Mouse (Mus musculus) CD4-positive, CD25-positive, alpha-beta regulatory T cell, adult 9 weeks (primary cell): Measurements from ENCODE around the gene Olfr527. TPM values are rescaled to one million over a fixed set of nuclear protein-coding genes. Genes with fewer than 3 reads are reported as not detected.

Source experiments
- polyA plus RNA-seq: library from polyadenylated mRNA; unstranded; fragments of 100-300 nt; shearing (Covaris generic); gene quantifications from one replicate; pipeline ENCODE4 v1.2.1, GENCODE M21; 2017

The Olfr527 gene
- not detected for polyA plus RNA-seq

DNA sequence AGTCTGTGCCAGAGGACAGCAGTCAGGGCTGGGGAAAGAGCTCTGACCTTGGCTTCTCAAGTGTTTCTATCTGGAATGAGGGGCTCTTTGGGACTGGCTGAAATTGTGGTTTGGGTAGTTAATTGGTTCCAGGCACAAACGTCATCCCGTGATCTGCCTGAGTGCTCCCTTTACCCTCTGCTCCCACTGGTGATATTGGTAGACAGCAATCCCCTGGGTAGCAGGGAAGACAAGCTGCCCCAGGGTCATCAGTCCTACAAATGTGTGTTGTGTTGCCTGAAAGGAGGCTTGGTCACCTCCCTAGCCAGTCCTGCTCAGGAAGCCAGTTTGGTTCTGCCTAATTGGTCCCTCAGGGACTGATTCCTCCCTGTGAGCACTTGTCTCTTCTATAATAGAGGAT lies at the start of gene Olfr527:
Olfr527 (plus strand) TSS at position 301 of the 400 bp plus-strand sequence.

DNA sequence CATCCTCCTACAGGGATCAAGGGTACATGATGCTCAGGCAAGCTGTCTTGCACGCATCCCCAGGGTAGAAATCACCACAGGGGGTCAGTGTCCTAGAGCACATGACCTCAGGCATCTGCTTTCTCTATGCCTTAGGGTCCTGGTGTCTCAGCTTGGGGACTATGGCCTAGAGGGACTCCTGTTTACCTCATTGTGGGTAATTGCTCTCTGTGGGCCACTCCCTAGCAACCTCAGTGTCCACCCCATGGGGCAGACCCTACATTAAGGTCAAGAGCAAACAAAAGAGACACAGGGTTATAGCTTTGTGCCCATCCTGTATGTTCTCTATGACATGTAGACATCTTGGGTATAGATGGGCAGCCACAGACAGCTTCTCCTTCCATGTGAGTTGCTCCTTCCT lies 13.3 kb upstream of the Olfr527 start, which contains the start of gene Olfr525:
Olfr525 (plus strand) TSS at position 301 of the 400 bp plus-strand sequence.

DNA sequence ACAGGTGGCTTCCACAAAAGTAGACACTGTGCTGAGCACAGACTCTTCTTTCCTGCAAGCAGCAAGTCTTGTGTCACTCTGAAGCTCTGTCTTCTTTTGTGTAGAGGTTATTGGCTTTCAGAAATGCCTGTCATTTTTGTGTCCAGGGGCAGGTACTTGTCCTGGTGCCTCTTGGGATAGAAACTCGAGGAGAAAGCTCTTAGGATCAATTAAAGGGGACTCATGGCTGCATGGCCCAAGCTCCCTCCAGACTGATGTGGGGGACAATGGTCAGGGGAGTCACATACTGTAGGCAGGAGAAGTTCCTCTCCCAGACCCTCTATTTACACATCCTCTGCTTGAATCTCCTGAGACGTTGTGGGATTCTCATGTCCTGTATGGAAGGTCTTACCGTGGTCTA lies 27.8 kb downstream of the Olfr527 start, which contains the start of gene Olfr60:
Olfr60 (minus strand) TSS at position 101 of the 400 bp plus-strand sequence.

DNA sequence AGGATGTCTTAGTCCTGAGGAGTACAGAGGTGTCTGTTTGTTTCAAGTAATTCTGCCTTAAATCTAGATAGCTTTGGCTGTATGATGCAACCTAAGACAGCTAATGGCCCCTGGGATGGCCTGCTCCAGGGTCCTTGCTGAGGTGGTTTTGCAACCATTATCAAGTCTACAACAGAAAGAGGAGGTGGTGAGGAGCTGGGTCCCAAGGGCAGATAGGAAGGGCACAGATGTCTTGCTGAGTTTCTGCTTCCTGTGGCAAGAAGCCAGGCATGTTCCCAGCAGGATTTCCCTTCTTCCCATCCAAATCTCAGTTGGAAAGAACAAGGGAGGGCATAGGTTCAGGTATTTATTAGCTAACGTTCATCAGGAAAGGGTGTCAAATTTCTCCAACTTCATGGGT lies 42.4 kb downstream of the Olfr527 start, which contains the start of gene Olfr530:
Olfr530 (minus strand) TSS at position 101 of the 400 bp plus-strand sequence.

Other genes starting within 250 kb of the Olfr527 start
- not detected for gene Prap1, start 240.6 kb upstream of the Olfr527 start, polyA plus RNA-seq
- gene Fuom, start 231.6 kb upstream of the Olfr527 start, polyA plus RNA-seq, result 14.9 TPM
- gene Paox, start 218.2 kb upstream of the Olfr527 start, polyA plus RNA-seq, result 2.4 TPM
- 70.5 TPM for gene Echs1, start 217.5 kb upstream of the Olfr527 start, polyA plus RNA-seq
- 45.8 TPM for gene Mtg1, start 196.5 kb upstream of the Olfr527 start, polyA plus RNA-seq
- gene Sprn, start 179.1 kb upstream of the Olfr527 start, polyA plus RNA-seq, result not detected
- not detected for gene Olfr522, start 169.3 kb upstream of the Olfr527 start, polyA plus RNA-seq
- not detected for gene Olfr523, start 160.8 kb upstream of the Olfr527 start, polyA plus RNA-seq
- gene Olfr524, start 128.1 kb upstream of the Olfr527 start, polyA plus RNA-seq, result not detected
- 0.15 TPM for gene Cd163l1, start 115.8 kb upstream of the Olfr527 start, polyA plus RNA-seq
- 1.7 TPM for gene 5830411N06Rik, start 86.7 kb upstream of the Olfr527 start, polyA plus RNA-seq
- gene Olfr525, start 13.2 kb upstream of the Olfr527 start, polyA plus RNA-seq, result 0.17 TPM
- gene Olfr60, start 27.7 kb downstream of the Olfr527 start, polyA plus RNA-seq, result 0.20 TPM
- gene Olfr530, start 42.3 kb downstream of the Olfr527 start, polyA plus RNA-seq, result not detected
- gene Olfr531, start 68.9 kb downstream of the Olfr527 start, polyA plus RNA-seq, result not detected
- gene Olfr532, start 87.6 kb downstream of the Olfr527 start, polyA plus RNA-seq, result not detected
- not detected for gene Olfr533, start 129.4 kb downstream of the Olfr527 start, polyA plus RNA-seq
- gene Olfr535, start 150.2 kb downstream of the Olfr527 start, polyA plus RNA-seq, result not detected
- gene Olfr536, start 173.4 kb downstream of the Olfr527 start, polyA plus RNA-seq, result not detected
- gene Olfr538, start 233.9 kb downstream of the Olfr527 start, polyA plus RNA-seq, result not detected